Mouse (Mus musculus) kidney, postnatal 4 days (tissue): Measurements from ENCODE around the gene Aldh8a1.

Experiments used
- DNase-seq, 2 experiments: peaks; one replicate each; pipeline ENCODE4 v3.0.0; 2021; ENCODE audit warnings: mixed read lengths in 2 of 2

Gene Aldh8a1

DNA sequence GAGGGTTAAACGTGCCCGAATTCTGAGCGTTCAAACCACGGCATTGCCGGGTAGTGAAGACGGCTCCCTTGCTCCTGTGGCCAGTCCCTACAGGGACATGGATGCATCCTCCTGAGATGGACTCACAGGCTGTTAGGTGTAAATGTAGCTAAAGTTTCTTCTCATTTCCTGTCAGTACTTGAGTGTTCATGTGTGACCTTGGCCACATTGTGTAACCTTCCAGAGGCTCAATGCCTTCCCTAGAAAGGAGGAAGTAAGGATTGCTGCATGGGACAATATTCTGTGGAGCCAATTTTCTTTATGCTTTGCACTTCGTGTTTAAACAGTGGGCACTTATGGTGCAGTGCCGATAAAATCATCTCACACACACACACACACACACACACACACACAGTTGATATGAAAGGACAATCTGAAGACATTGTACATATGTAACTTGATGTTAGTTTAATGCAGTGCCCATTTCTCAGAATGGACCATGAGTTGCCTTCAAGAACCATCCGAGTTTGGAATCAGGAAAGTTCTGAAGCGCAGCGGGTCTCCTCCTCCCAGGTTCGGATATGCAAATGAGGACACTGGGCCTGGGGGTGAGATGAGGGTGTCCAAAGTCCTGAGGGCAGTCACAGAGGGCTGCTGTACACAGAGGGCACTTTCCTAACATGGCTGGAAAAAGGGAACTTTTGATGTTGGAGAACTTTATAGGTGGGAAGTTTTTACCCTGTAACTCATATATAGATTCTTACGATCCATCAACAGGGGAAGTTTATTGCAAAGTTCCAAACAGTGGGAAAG lies at the start of gene Aldh8a1:
TSS of gene Aldh8a1 (plus strand) at position 610 of the 792 bp plus-strand sequence.
- no peak for DNase-seq

GRCm38 (mm10) chr10:21327605-21328135 lies 49.4 kb upstream of the Aldh8a1 start:
- no peak for DNase-seq

DNA sequence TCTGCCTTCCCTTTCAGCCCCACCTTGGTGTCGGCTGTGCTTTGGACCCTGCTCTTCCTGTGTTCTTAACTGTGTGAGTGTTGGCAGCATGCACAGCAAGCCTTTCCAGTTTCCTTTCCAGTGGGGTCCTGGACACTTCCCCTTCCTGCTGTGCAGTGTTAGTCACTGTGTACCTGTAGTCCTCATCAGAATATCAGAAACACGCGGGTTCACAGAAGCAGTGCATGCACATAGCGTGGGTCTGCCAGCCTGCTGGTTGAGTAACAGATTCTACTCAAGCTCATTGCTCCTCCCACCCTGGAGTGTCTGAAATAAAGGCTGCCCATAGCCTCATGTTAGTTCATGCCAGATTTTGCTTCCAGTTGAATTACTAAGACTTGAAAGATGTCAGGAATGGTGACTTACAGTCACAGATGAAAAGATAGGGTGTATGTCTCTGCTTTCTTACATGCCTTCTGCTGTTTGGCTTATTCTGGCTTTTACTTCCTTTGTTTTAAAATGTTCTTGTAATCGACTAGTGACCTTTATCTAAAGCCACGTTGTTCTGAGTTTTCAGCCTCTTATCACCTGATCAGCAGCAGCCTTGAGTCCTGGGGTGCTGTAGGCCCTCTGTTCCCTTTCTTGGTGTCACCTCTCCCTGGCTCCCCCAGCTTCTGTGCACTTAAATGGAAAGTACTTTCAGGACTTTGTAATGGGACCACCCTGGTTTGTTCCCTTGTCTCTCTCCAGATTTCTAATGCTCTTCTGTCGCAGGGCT lies 42.6 kb upstream of the Aldh8a1 start:
- no peak for DNase-seq

DNA sequence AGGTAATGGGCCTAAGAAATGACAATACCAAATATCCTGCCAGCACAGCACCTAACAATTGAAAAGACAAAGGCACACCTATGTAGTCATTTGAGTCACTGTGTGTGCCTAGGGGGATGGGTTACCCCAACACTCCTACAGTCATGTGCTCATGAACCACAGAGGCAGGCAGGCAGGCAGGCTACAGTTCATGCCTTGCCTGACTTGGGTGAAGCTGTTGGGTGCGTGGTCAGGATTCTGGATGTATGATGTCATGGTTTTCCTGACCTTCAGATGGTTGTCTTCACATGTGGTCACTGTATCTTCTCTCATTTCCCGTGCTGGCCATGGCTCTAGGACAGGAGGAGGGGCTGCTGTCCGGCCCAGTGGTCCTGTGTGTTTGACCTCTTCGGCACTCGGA lies 41.6 kb upstream of the Aldh8a1 start:
- DNase-seq, result no peak

GRCm38 (mm10) chr10:21337191-21337590 lies 39.9 kb upstream of the Aldh8a1 start:
- DNase-seq, result peak; percentile 36 to 46

- DNase-seq, result no peak
Measured at GRCm38 (mm10) chr10:21341706-21342105, 35.4 kb upstream of the Aldh8a1 start.

DNA sequence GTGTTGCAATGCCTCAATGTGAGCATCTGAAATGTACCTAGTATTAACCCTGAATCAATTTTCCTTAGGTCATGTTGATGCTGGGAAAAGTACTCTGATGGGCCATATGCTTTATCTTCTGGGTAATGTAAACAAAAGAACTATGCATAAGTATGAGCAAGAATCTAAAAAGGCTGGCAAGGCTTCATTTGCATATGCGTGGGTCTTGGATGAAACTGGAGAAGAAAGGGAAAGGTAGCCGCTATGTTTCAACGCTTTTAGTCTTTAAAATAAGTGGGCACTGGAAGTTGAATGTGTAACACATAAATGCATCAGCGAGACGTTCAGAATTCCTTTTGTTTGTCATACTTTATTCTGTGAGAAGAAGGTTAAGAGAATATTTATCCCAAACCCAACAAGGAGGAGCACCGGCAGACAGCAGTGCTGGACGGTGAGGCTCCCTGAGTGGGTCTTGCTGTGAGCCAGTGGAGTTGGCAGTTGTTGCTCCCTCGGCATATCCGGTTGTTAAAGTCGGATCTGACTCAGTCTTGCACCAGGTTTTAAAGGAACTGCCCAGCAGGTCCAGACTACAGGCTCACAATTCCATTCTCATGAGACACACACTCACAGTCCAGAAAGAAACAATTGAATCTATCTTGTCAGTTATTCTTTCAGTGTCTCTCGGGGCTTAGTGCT lies 34.6 kb upstream of the Aldh8a1 start:
- DNase-seq, result no peak

DNA sequence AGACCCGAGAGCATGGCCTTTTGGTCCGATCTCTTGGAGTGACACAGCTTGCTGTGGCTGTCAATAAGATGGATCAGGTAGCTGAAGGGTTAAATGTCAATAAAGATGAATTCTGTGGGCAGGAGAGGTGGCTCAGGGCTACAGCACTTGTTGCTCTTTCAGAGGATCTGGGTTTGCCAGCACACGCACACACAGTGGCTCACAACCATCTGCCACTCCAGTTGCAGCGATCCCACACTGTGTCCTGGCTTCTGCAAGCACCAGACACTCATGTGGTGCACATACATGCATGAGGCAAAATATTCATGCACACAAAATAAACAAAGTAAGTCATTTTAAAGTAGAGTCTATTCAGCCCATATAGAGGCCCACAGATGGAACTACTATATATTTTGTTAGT lies 29.8 kb upstream of the Aldh8a1 start:
- DNase-seq, result no peak

DNA sequence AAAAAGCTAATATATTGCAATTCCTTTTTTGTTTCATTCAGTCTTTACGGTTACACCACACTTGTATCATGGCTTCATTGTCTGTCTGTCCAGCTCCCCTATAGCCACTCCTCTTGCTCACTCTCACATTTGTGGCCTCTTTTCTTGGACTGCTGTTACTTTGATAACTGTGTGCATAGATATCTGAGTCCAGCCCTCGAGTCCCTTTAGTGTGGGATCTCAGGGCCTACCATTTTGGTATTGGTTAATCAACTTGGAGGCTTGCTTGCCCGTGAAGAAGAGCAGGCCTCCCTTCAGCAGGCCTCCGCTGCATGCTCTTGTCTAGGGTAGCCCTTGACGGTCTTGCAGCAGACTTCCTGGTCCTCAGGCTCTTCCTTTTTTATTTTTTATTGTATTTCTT lies 27.6 kb upstream of the Aldh8a1 start:
- no peak for DNase-seq

GRCm38 (mm10) chr10:21349946-21350345 lies 27.1 kb upstream of the Aldh8a1 start:
- no peak for DNase-seq

DNA sequence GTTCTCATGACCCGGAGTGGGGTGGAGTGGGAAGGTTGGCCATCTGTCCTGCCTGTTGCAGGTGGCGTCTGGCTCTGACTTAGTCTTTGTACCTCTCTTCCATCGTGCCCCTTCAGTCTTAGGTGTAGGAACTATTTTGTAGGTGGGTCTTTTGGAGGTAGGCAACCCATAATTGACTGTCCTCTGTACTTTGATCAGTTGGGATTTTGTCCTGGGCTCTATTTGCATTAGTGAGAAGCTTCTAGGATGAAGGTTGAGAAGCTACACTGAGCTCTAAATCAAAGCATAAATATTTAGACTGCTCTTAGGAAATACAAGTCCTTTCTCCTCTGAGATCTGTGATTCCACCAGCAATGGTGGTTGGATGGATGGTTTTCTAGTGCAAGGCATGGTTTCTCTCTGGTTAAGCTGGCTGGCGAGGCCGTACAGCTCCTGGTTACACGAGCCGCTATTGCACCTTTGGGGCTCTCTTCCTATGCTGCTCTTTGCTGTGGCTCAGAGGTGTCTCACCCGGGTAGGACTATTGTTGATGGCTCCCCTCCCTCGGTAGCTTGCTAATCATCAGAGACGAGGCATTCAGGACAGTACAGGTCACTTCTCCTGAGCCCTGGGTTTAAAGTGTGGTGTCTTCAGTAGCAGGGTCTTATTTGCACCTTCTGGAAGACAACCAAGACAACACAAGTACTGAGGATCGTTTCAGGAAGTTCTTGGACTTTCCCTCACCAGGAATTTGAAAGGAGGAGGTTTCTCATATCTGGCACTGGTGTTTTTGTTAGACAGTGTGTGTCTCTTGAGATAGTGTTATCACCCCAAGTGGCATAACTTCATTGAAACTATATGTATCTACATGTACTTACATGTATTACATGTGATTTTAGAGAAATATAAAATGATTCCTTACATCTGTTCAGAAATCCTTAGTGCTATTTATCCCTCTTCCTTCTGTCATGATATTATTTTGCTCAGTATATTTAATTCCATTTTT lies 26.3 kb upstream of the Aldh8a1 start:
- no peak for DNase-seq

GRCm38 (mm10) chr10:21351766-21352165 lies 25.3 kb upstream of the Aldh8a1 start:
- no peak for DNase-seq

DNA sequence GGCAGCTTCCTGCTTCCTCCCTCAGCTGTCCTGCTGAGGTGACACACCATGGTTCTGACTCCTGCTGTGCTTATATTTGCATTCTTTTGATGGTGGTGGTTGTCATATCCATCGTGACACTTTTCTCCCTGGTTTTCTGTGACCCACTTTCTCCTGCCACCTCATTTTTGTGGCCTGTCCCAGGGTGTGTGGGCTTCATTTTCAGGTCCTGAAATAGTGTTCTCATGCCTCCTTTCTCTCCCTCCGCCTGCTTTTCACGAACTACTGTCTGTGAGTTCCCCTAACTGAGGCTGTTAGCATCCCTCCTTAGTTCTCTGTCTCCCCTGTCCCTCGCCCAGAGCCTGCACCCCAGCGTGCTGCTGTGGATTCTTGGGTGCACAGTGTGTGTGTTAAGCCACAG lies 23.2 kb upstream of the Aldh8a1 start:
- DNase-seq, result no peak

DNA sequence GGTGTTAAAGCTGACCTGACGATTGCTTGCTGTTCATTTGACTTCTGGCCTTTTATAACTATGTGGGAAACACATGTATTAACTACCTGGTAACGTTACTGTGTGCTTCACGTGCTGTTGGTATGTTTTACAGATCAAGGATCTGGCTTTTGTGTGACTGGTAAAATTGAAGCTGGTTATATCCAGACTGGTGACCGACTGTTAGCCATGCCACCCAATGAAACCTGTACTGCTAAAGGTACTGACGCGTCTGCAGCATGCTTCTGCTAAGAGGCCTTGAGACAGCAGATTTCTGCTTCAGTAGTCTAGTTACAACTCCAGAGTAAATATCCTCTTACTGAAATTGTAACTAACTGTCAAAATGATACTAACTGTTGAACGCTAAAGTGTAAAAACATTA lies 22.6 kb upstream of the Aldh8a1 start:
- DNase-seq, result no peak

DNA sequence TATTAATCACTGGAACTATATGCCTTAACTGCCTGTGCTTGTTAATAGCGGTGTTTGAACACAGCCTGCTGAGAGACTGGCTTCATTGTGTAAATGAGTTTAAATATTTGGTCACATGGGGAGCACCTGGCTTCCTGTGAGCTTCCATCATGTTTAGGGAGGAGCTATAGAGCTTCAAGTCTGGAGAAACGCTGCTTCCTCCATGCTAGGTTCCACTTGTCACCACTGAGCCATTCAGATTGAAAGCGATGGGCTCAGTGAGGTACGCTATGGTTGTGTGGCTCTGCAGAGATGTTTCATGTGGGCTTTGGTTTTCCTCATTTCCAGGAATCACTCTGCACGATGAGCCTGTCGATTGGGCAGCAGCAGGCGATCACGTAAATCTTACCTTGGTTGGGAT lies 19.1 kb upstream of the Aldh8a1 start:
- DNase-seq, result no peak

GRCm38 (mm10) chr10:21359086-21359485 lies 18.0 kb upstream of the Aldh8a1 start:
- no peak for DNase-seq

DNA sequence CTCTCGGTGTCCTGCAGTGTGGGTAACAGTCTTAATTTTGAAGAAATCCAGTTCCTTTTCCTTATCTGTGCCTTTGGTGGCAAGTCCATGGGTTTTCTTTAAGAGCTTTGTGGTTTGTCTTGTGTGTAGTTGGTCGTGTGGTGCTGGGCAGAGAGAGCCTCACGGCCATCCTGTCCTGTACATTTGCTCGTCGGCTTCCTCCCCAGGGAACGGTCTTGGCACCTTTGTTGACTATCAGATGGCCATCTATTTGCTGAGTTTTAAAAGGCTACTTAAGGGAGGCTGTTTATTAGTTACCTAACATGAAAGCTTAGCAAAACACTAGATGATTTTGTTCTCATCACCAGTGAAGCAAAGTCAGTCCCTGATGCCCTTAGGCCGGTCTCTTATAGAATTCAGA lies 15.2 kb upstream of the Aldh8a1 start:
- DNase-seq, result no peak

DNA sequence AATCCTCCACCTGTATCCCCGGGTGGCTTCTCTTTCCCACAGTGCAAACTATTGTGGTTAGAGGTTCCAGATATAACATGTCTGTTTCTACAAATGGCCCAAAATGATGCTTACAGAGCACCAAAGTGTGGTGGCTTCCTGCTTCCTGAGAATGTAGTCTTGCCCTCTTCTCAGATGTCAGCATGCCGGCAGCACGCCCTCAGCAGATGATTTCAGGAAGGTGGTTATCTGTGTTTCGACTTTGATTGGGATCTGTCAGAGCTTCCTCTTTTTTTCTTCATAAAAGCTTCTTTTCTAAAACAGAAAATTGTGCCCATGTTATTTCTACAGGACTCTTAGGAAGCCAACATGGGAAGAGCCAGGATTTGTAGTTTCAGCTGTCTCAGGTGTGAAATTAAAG lies 13.8 kb upstream of the Aldh8a1 start:
- DNase-seq, result no peak

- no peak for DNase-seq
Measured at GRCm38 (mm10) chr10:21364946-21365345, 12.1 kb upstream of the Aldh8a1 start.

GRCm38 (mm10) chr10:21365897-21366296 lies 11.2 kb upstream of the Aldh8a1 start:
- DNase-seq, result no peak

DNA sequence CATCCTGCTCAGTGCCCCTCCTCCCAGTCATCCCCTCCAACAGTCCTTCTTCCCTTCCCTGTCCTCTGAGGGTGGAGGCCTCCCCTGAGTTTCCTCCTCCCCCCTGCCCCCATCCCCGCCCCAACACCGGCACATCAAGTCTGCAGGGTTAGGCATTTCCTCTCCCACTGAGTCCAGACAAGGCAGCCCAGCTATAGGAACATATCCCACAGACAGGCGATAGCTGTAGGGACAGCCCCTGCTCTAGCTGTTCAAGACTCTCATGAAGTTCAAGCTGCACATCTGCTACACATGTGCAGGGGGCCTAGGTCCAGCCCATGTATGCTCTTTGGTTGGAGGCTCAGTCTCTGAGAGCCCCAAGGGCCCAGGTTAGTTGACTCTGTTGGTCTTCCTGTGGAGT lies 10.6 kb upstream of the Aldh8a1 start:
- DNase-seq, result no peak

DNA sequence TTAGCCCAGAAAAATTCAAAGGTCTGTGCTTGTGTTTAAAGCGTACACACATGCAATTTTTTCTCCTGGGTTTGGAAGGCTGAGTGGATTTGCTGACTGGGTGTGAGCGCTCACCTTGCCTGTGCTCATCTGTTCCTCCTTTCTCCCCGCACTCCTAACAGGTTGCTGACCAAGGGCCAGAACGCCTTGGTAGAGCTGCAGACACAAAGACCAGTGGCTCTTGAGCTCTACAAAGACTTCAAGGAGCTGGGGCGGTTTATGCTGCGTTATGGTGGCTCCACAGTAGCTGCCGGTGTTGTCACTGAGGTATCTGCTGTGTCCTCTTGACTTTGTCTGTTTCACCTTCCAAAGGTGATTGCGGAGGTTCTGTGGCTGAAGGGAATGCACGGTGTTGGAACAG lies 9.6 kb upstream of the Aldh8a1 start:
- DNase-seq, result no peak
